Mouse (Mus musculus): ENCODE measurements at regions not wholly inside any gene's neighbourhood (a gene's known extent, or its start where the extent isn't known, plus 50 kb on each side); places are given as distances from the start of the nearest gene placed in this dataset.
A peak's percentile ranks its signal among the peaks of the same experiment; 100 is the strongest.

- DNase-seq (ENCODE audit: low spot score) = no peak
Measured at GRCm38 (mm10) chr17:64382894-64383293, 51.2 kb upstream of the Pja2 start.

- DNase-seq (ENCODE audit: low spot score) = no peak
Measured at GRCm38 (mm10) chr17:64383600-64383999, 51.9 kb upstream of the Pja2 start.

- no peak for DNase-seq (ENCODE audit: low spot score)
Measured at GRCm38 (mm10) chr17:64390349-64390748, 58.6 kb upstream of the Pja2 start.

- no peak for DNase-seq (ENCODE audit: low spot score)
Measured at GRCm38 (mm10) chr17:64397254-64397897, 65.7 kb upstream of the Pja2 start.

GRCm38 (mm10) chr17:64398114-64398692 is 66.5 kb upstream of the Pja2 start:
- peak; percentile 21 for DNase-seq (ENCODE audit: low spot score)

- no peak for DNase-seq (ENCODE audit: low spot score)
Measured at GRCm38 (mm10) chr17:64398708-64399107, 67.0 kb upstream of the Pja2 start.

GRCm38 (mm10) chr17:64406742-64407254 is 75.1 kb upstream of the Pja2 start:
- no peak for DNase-seq (ENCODE audit: low spot score)

GRCm38 (mm10) chr17:64407255-64408011 is 75.7 kb upstream of the Pja2 start:
- DNase-seq (ENCODE audit: low spot score) = no peak

GRCm38 (mm10) chr17:64425811-64426210 is 94.1 kb upstream of the Pja2 start:
- no peak for DNase-seq (ENCODE audit: low spot score)

GRCm38 (mm10) chr17:64426536-64426935 is 94.8 kb upstream of the Pja2 start:
- DNase-seq (ENCODE audit: low spot score) = peak; percentile 23

- no peak for DNase-seq (ENCODE audit: low spot score)
Measured at GRCm38 (mm10) chr17:64439571-64439970, 107.9 kb upstream of the Pja2 start.

- DNase-seq (ENCODE audit: low spot score) = no peak
Measured at GRCm38 (mm10) chr17:64454736-64455135, 123.0 kb upstream of the Pja2 start.

- DNase-seq (ENCODE audit: low spot score) = no peak
Measured at GRCm38 (mm10) chr17:64466273-64466672, 134.3 kb upstream of the Man2a1 start.

GRCm38 (mm10) chr17:64466746-64467145 is 133.8 kb upstream of the Man2a1 start:
- DNase-seq (ENCODE audit: low spot score) = no peak

GRCm38 (mm10) chr17:64467297-64467696 is 133.2 kb upstream of the Man2a1 start:
- DNase-seq (ENCODE audit: low spot score) = no peak

GRCm38 (mm10) chr17:64469754-64470400 is 130.7 kb upstream of the Man2a1 start:
- DNase-seq (ENCODE audit: low spot score) = peak; percentile 18

- DNase-seq (ENCODE audit: low spot score) = no peak
Measured at GRCm38 (mm10) chr17:64480607-64481038, 119.9 kb upstream of the Man2a1 start.

GRCm38 (mm10) chr17:64484835-64485234 is 115.7 kb upstream of the Man2a1 start:
- DNase-seq (ENCODE audit: low spot score) = no peak

- no peak for DNase-seq (ENCODE audit: low spot score)
Measured at GRCm38 (mm10) chr17:64489769-64490335, 110.7 kb upstream of the Man2a1 start.

- no peak for DNase-seq (ENCODE audit: low spot score)
Measured at GRCm38 (mm10) chr17:64490664-64491063, 109.9 kb upstream of the Man2a1 start.

GRCm38 (mm10) chr17:64491922-64492353 is 108.6 kb upstream of the Man2a1 start:
- no peak for DNase-seq (ENCODE audit: low spot score)

Measured in retina, embryonic 14.5 days (tissue).